Mouse (Mus musculus) stomach, embryonic 14.5 days (tissue): ENCODE measurements around the gene Aup1. TPM values are rescaled to one million over a fixed set of nuclear protein-coding genes. Genes with fewer than 3 reads are reported as not detected.

Experiments used
- ATAC-seq: fragments of 200-750 bp; cut with Nextera tagmentation; 2 replicates; pipeline ENCODE4 v1.8.0; 2017; ENCODE audit warnings: low read depth, moderate TSS enrichment; ENCODE audit not compliant: insufficient number of reproducible peaks, insufficient read depth, low FRiP score
- H3K27ac ChIP-seq: fragments of 300-500 bp; sonication (generic); 2 replicates; pipeline ENCODE4 v1.5.1; 2014; ENCODE audit warnings: mild to moderate bottlenecking, low read length, moderate library complexity, mixed read lengths
- H3K27me3 ChIP-seq: fragments of 300-500 bp; sonication (generic); 2 replicates; pipeline ENCODE4 v1.6.1; 2014; ENCODE audit warnings: low read length, control low read depth, mixed read lengths; ENCODE audit not compliant: control insufficient read depth, insufficient read depth
- H3K36me3 ChIP-seq: fragments of 300-500 bp; sonication (generic); 2 replicates; pipeline ENCODE4 v1.6.1; 2014; ENCODE audit warnings: mild to moderate bottlenecking, control low read depth, low read length, moderate library complexity, mixed read lengths; ENCODE audit not compliant: control insufficient read depth, insufficient read depth
- H3K4me1 ChIP-seq: fragments of 300-500 bp; sonication (generic); 2 replicates; pipeline ENCODE4 v1.6.1; 2014; ENCODE audit warnings: low read length, control low read depth, mixed read lengths; ENCODE audit not compliant: control insufficient read depth, insufficient read depth
- H3K4me2 ChIP-seq: fragments of 300-500 bp; sonication (generic); replicated peaks from 2 replicates; pipeline ENCODE4 v1.6.1; 2014; ENCODE audit warnings: low read depth, low read length, control low read depth
- H3K4me3 ChIP-seq: fragments of 300-500 bp; sonication (generic); 2 replicates; pipeline ENCODE4 v1.5.1; 2014; ENCODE audit warnings: low read depth, low read length, control low read depth
- H3K9ac ChIP-seq: fragments of 300-500 bp; sonication (generic); replicated peaks from 2 replicates; pipeline ENCODE4 v1.6.1; 2014; ENCODE audit warnings: low read depth, mild to moderate bottlenecking, control low read depth, low read length, moderate library complexity, mixed read lengths
- H3K9me3 ChIP-seq: fragments of 300-500 bp; sonication (generic); 2 replicates; pipeline ENCODE4 v1.6.1; 2016; ENCODE audit warnings: low read depth, low read length, control low read depth; ENCODE audit not compliant: control insufficient read depth
- WGBS: fragments of 180-500 bp; shearing (Covaris S2); extraction: QIAGEN DNeasy Blood & Tissue Kit; methylation state at CpG from one replicate; pipeline ENCODE4 v1.1.7; 2014; 5-methylcytosine and 5-hydroxymethylcytosine counted together
- polyA plus RNA-seq: library from polyadenylated mRNA; unstranded; fragments of >200 nt; fragmentation: Nextera tagmentation; extraction: Ambion mirVana; gene quantifications from 2 replicates; pipeline ENCODE4 v1.2.1, GENCODE M21; 2014

The Aup1 gene
- polyA plus RNA-seq, 1 experiment from 2014 or later = 135 TPM

DNA sequence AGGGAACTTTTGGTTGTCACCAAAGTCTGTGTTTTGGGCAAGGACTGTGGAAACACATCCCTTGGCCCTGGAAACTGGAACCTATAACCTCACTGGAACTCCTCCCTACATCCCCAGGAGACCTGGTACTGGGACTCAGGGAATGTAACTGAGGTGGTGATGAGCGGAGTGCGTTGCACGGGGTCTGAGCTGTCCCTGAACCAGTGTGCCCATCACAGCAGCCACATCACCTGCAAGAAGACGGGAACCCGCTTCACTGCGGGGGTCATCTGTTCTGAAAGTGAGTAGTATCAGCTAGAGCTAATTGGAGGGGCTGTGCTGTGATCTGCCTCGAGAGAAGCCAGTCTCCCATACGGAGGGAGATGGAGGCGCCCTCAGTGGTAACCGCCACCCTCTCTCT is 5.0 kb upstream of the Aup1 start:
- Histone ChIP-seq H3K4me1 (peaks cover 10% of the 10 kb centered on the region), H3K4me2 (no peak overlapping the region), H3K9me3 (no peaks in the 10 kb centered on the region), H3K36me3 (peaks cover 5% of the 10 kb centered on the region; the same call in 1 of the 2 replicates), H3K27me3 (no peaks in the 10 kb centered on the region), H3K9ac (no peak overlapping the region), H3K4me3 (no peak overlapping the region), H3K27ac (no peak overlapping the region)
- ATAC-seq = no peak
- 70% methylated on average over 10 of the region's 10 CpGs for WGBS

DNA sequence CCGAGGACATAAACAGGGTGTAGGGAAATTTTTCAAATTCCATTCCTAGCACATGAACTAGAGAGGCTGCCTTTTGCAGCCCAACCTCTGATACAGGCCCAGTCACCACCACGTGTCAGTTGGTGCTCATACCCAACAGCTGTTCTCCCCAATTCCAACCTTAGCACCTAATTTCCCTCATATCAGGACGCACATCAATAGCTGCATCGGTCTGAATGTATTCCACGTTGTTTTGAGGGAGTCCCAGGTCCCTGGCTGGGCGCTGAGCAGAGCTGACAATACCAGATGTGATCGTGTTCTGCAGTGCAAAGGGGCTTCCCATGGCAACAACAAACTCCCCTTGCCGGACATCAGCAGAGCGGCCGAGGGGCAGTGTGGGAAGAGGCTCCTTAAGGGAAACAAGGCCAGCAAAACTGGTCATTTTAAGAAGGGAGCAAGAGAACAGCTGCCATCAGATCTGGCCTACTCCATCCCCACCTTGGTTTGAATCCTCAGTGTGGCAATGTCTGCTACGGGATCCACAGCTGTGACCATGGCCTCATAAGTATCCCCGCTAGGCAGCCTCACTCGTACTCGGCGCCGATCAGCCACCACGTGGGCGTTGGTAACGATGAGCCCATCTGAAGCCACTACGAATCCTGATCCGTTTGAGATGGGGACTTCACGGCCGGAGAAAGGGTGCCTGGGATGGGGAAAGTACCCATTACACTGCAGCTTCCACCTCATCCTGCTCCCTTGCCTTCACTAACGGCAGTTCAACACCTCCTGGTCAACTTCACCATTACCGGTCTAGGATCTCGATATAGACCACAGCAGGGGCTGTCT is 973 bp upstream of the Aup1 start:
- H3K27me3 ChIP-seq = no peaks in the 10 kb centered on the region
- H3K27ac ChIP-seq = peak overlapping the region; percentile 72
- H3K4me3 ChIP-seq = peak overlapping the region; percentile 98
- WGBS = under 1% methylated on average over 26 of the region's 26 CpGs
- peak overlapping the region; percentile 94 for H3K4me2 ChIP-seq
- H3K36me3 ChIP-seq = peaks cover 13% of the 10 kb centered on the region
- H3K9ac ChIP-seq = peak overlapping the region; percentile 93
- H3K4me1 ChIP-seq = peaks cover 20% of the 10 kb centered on the region
- no peak for ATAC-seq
- H3K9me3 ChIP-seq = no peaks in the 10 kb centered on the region

DNA sequence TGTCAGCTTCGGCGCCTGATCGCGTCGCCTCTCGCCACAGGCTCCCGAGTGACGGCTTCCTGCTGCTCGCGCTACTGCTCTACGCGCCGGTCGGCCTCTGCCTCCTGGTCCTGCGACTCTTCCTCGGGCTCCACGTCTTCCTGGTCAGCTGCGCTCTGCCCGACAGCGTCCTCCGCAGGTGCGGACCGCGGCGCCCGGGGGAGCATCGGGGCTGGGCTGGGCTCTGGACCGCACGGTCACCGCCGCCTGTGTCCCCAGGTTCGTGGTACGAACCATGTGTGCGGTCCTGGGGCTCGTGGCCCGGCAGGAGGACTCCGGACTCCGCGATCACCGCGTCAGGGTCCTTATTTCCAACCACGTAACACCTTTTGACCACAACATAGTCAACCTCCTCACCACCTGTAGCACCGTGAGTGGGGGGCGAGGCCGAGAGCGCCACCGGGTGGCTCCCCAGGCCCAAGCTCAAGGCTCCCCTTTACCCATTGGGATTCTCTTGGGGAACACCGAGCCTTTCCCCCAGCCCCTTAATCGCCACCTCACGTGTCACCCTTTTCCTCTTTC is 630 bp downstream of the Aup1 start, which contains the start of gene Htra2:
Gene Htra2, minus strand, starts transcription at position 403 of the 561 bp plus-strand sequence.
- Histone ChIP-seq H3K4me2 (peak within 1 kb of the TSS; percentile 94), H3K27ac (peak within 1 kb of the TSS; percentile 78), H3K27me3 (no peaks in the 10 kb centered on the region), H3K4me3 (peak within 1 kb of the TSS; percentile 98), H3K9ac (peak within 1 kb of the TSS; percentile 93), H3K36me3 (peaks cover 13% of the 10 kb centered on the region), H3K4me1 (peaks cover 20% of the 10 kb centered on the region), H3K9me3 (no peaks in the 10 kb centered on the region)
- under 1% methylated on average over 50 of the region's 50 CpGs for WGBS
- peak; percentile 3; the same call in 1 of the 2 replicates for ATAC-seq

DNA sequence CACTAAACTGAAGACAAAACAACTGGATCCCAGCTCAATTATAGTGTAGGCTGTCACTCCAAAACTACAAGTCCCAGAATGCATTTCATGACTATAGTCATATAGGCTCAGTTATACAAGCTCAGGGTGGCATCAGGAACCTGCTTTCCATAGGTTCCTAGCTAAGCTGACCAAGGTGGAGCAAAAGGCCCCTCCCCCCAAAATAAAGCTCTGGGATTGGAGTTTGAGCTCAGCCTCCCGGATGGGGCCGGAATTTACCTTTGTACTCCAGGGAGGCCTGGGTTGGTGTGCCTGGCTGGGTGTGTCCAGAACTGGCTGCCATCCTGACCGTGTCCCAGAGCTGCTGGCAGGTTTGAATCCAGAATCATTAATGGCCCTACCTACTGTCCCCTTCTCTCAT is 3.5 kb downstream of the Aup1 start, which contains the start of gene Dqx1:
Gene Dqx1, plus strand, starts transcription at position 55 of the 400 bp plus-strand sequence.
- WGBS = 44% methylated on average over 3 of the region's 3 CpGs
- no peaks in the 10 kb centered on the region for H3K9me3 ChIP-seq
- peak within 1 kb of the TSS; percentile 21; the same call in 1 of the 2 replicates for H3K9ac ChIP-seq
- H3K4me1 ChIP-seq = peaks cover 16% of the 10 kb centered on the region
- peak; percentile 56 for ATAC-seq
- H3K27ac ChIP-seq = no peak within 1 kb of the TSS; the same call in 1 of the 2 replicates
- peaks cover 8% of the 10 kb centered on the region for H3K36me3 ChIP-seq
- peaks cover 1% of the 10 kb centered on the region; the same call in 1 of the 2 replicates for H3K27me3 ChIP-seq
- H3K4me3 ChIP-seq = peak within 1 kb of the TSS; percentile 9; the same call in 1 of the 2 replicates
- H3K4me2 ChIP-seq = peak within 1 kb of the TSS; percentile 23

DNA sequence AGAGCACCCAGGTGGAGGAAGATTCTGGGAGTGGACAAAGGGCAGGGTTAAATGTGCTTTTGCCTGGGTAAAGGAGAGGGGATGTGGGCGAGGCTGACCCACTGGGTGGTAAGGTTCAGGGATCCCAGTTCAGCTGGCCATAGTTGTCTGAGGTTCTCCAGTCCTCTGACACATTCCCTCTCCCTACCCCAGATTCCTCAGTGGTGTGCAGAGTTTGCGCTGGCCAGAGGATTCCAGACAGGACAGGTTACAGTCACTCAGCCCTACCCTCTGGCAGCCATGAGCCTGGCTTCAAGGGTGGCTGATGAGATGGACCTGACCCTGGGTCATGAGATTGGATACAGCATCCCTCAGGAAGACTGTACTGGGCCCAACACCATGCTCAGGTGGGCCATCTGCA is 4.4 kb downstream of the Aup1 start:
- H3K27me3 ChIP-seq = peaks cover 8% of the 10 kb centered on the region
- peaks cover 8% of the 10 kb centered on the region for H3K36me3 ChIP-seq
- H3K4me3 ChIP-seq = no peak overlapping the region
- H3K27ac ChIP-seq = no peak overlapping the region
- ATAC-seq = no peak
- peaks cover 10% of the 10 kb centered on the region; the same call in 1 of the 2 replicates for H3K4me1 ChIP-seq
- no peaks in the 10 kb centered on the region for H3K9me3 ChIP-seq
- H3K4me2 ChIP-seq = peak overlapping the region; percentile 23
- 80% methylated on average over 2 of the region's 2 CpGs for WGBS
- H3K9ac ChIP-seq = no peak overlapping the region

DNA sequence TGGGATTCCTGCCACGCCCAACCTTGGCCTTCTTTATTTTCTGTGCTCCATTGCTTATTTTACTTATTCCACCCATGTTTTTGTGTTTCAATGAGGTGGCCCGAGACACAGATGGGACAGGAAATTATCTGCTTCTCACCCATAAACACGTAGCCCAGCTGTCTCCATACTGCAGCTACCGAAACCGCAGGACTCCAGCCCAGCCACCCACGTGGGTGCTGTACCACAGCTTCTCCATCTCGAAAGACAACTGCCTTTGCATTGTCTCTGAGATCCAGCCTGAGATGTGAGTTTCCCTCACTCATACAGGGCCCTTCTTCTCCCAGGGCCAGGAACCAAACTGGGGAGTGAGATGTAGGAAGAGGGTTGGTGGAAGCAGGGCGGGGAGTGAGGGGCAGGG is 11.7 kb downstream of the Aup1 start:
- H3K4me2 ChIP-seq = no peak overlapping the region
- H3K4me1 ChIP-seq = peaks cover under 1% of the 10 kb centered on the region; the same call in 1 of the 2 replicates
- 39% methylated on average over 8 of the region's 8 CpGs for WGBS
- no peaks in the 10 kb centered on the region for H3K36me3 ChIP-seq
- H3K27me3 ChIP-seq = peaks cover 71% of the 10 kb centered on the region
- no peak for ATAC-seq
- H3K9ac ChIP-seq = no peak overlapping the region
- H3K9me3 ChIP-seq = no peaks in the 10 kb centered on the region
- no peak overlapping the region for H3K4me3 ChIP-seq
- no peak overlapping the region for H3K27ac ChIP-seq

DNA sequence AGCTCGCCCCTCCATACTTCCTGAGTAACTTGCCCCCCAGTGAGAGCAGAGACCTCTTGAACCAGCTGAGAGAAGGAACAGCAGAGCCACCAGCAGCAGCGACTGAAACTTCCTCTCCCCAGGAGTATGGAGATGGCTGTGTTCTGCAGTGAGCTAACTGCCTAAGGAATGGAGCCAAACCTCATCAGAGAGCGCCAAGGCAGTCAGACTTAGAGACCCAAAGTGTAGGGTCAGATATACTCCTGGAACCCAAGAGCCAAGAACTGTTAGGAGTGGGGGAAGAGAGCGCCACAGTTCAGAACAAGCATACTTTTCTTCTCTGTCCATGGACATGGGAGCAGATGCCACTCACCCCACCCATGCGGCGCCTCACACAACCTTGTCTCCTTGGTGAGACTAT is 12.1 kb downstream of the Aup1 start:
- ATAC-seq = no peak

DNA sequence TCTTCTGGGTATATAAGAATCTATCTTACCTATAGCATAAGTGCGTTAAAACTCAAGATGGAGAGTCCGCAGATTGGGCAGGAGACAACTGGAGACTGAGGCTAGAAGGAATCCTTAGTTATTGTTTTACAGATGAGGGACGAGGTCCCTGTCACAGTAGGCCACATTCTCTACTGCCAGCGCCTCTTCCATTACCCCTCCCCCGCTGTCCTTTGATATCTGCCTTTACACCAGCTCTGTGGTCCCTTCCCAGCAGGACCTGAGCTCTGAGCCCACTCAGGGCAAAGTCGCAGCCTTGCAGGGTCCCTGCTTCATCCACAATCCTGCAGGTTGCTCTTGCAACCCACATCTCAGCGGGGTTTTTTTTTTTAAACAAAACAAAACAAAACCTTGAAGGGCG is 13.9 kb downstream of the Aup1 start:
- H3K4me3 ChIP-seq = peak overlapping the region; percentile 26; the same call in 1 of the 2 replicates
- no peaks in the 10 kb centered on the region for H3K9me3 ChIP-seq
- H3K9ac ChIP-seq = no peak overlapping the region
- H3K27ac ChIP-seq = no peak overlapping the region
- peaks cover 5% of the 10 kb centered on the region; the same call in 1 of the 2 replicates for H3K4me1 ChIP-seq
- peaks cover 84% of the 10 kb centered on the region for H3K27me3 ChIP-seq
- WGBS = 6% methylated on average over 8 of the region's 8 CpGs
- H3K36me3 ChIP-seq = no peaks in the 10 kb centered on the region
- no peak for ATAC-seq
- peak overlapping the region; percentile 28; the same call in 1 of the 2 replicates for H3K4me2 ChIP-seq

More for the DNA sequence above, 12.1 kb downstream of the Aup1 start:
- H3K36me3 ChIP-seq = no peaks in the 10 kb centered on the region
- no peak overlapping the region for H3K9ac ChIP-seq
- 25% methylated on average over 6 of the region's 6 CpGs for WGBS
- H3K4me2 ChIP-seq = no peak overlapping the region
- H3K27me3 ChIP-seq = peaks cover 75% of the 10 kb centered on the region
- H3K9me3 ChIP-seq = no peaks in the 10 kb centered on the region
- peaks cover 5% of the 10 kb centered on the region; the same call in 1 of the 2 replicates for H3K4me1 ChIP-seq
- no peak overlapping the region for H3K4me3 ChIP-seq
- H3K27ac ChIP-seq = no peak overlapping the region
